Mouse (Mus musculus): ENCODE results near the gene Erg28.

DNA sequence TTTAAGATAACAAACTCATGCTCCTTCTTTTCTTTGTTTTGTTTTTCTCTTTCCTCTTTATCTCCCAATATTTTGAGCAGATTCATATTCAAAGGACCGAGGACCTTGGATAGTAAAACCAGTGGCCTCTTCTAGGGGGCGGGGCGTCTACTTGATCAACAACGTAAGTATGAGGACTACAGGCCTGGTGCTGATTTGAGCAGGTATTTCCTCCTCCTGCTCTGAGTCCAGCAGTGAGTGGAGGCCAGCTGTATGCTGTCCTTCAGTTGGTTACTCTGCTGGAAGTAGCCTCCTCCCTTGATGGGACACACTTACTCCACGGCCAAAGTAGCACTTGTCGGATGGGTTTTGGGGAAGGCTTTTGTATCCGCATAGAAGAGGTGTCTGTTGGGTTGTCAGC, 33.0 kb upstream of the Erg28 start:
- TF ChIP-seq CTCF (IDR thresholded peaks at IDR 0.05; ENCODE audit: low read depth, low read length) = no peak
- no peak for TF ChIP-seq POLR2A (IDR thresholded peaks at IDR 0.05; ENCODE audit: extremely low read depth, insufficient read depth, low read length)
